Mouse (Mus musculus) CH12.LX (cell line): ENCODE results near the gene Arpp21. TPM values are rescaled to one million over a fixed set of nuclear protein-coding genes. Genes with fewer than 3 reads are reported as not detected.

Experiments
- DNase-seq: peaks from one replicate; pipeline ENCODE4 v3.0.0-alpha.2; 2013; ENCODE audit errors: extremely low read depth
- H3K27ac ChIP-seq: 2 replicates; pipeline ENCODE4 v1.5.1; 2012; ENCODE audit warnings: low read depth, mild to moderate bottlenecking, control low read depth, moderate library complexity; ENCODE audit not compliant: insufficient read depth
- H3K27me3 ChIP-seq: replicated peaks from 2 replicates; pipeline ENCODE3; 2012; ENCODE audit warnings: inconsistent platforms
- H3K36me3 ChIP-seq, 2 experiments: replicated peaks in 1 of 2; 2 replicates each; pipeline versions ENCODE3 to v1.6.1; 2012; ENCODE audit warnings: inconsistent platforms in 1 of 2, low read length in 1 of 2, mild to moderate bottlenecking in 1 of 2, mixed read lengths in 1 of 2, moderate library complexity in 1 of 2; ENCODE audit not compliant: control insufficient read depth in 1 of 2, insufficient read depth in 1 of 2
- H3K4me1 ChIP-seq, 2 experiments: 2 replicates each; pipeline ENCODE4 v1.6.1; 2012; ENCODE audit warnings: inconsistent platforms in 1 of 2, moderate library complexity in 1 of 2; ENCODE audit not compliant: insufficient read depth in 2 of 2, control insufficient read depth in 1 of 2
- H3K4me2 ChIP-seq: 2 replicates; pipeline ENCODE4 v1.6.1; 2012; ENCODE audit warnings: low read depth, mild to moderate bottlenecking, control low read depth; ENCODE audit not compliant: poor library complexity, insufficient read depth, severe bottlenecking
- H3K4me3 ChIP-seq, 3 experiments: fragments of 150-350 bp in 1 of 3; sonication (generic) in 1 of 3; replicated peaks in 1 of 3; 2 replicates each; pipeline versions ENCODE3 to v1.5.1; 2011 to 2012; ENCODE audit warnings: low read depth in 2 of 3, low read length in 2 of 3, mild to moderate bottlenecking in 2 of 3, moderate library complexity in 2 of 3, control low read depth in 1 of 3, improper control_type of control experiment in 1 of 3, inconsistent platforms in 1 of 3, mixed read lengths in 1 of 3; ENCODE audit not compliant: poor library complexity in 1 of 3
- H3K79me2 ChIP-seq: replicated peaks from 2 replicates; pipeline ENCODE4 v1.6.1; 2012; ENCODE audit warnings: mild to moderate bottlenecking, moderate library complexity; ENCODE audit not compliant: control insufficient read depth, poor library complexity, insufficient read depth, severe bottlenecking; ENCODE audit errors: extremely low read depth
- H3K9ac ChIP-seq: 2 replicates; pipeline ENCODE4 v1.6.1; 2012; ENCODE audit warnings: low read depth, mild to moderate bottlenecking, control low read depth, moderate library complexity; ENCODE audit not compliant: insufficient read depth
- H3K9me3 ChIP-seq: replicated peaks from 2 replicates; pipeline ENCODE3; 2012; ENCODE audit warnings: low read length, inconsistent platforms, mixed read lengths
- CHD2 ChIP-seq: IDR thresholded peaks from 2 replicates; pipeline ENCODE4 v1.6.1; 2011; ENCODE audit warnings: low read length, improper control_type of control experiment
- CTCF ChIP-seq, 2 experiments: IDR thresholded peaks in 1 of 2; conservative IDR thresholded peaks in 1 of 2; 2 replicates each; pipeline ENCODE4 v1.5.1; 2011 to 2012; ENCODE audit warnings: low read depth in 2 of 2, low read length in 2 of 2, improper control_type of control experiment in 1 of 2, inconsistent platforms in 1 of 2, mild to moderate bottlenecking in 1 of 2, moderate library complexity in 1 of 2
- ELF1 ChIP-seq: IDR thresholded peaks from 2 replicates; pipeline ENCODE4 v1.6.1; 2014; ENCODE audit warnings: low read depth, mild to moderate bottlenecking, inconsistent platforms, low read length, improper control_type of control experiment
- EP300 ChIP-seq: IDR thresholded peaks from 2 replicates; pipeline ENCODE4 v1.6.1; 2011; ENCODE audit warnings: low read length, improper control_type of control experiment
- JUN ChIP-seq: IDR thresholded peaks from 2 replicates; pipeline ENCODE4 v1.6.1; 2011; ENCODE audit warnings: low read depth, mild to moderate bottlenecking, low read length, improper control_type of control experiment, moderate library complexity; ENCODE audit not compliant: insufficient read depth
- JUND ChIP-seq: conservative IDR thresholded peaks from 2 replicates; pipeline ENCODE4 v1.6.1; 2011; ENCODE audit warnings: low read depth, low read length, improper control_type of control experiment
- KAT2A ChIP-seq: IDR thresholded peaks from 2 replicates; pipeline ENCODE4 v1.6.1; 2012; ENCODE audit warnings: low read length, improper control_type of control experiment, inconsistent platforms; ENCODE audit not compliant: insufficient replicate concordance
- MXI1 ChIP-seq: IDR thresholded peaks from 2 replicates; pipeline ENCODE4 v1.6.1; 2011; ENCODE audit warnings: mild to moderate bottlenecking, low read depth, low read length, improper control_type of control experiment
- MYC ChIP-seq: IDR thresholded peaks from 2 replicates; pipeline ENCODE4 v1.6.1; 2011; ENCODE audit warnings: low read depth, mild to moderate bottlenecking, improper control_type of control experiment, low read length
- NELFE ChIP-seq: IDR thresholded peaks from 2 replicates; pipeline ENCODE4 v1.6.1; 2011; ENCODE audit warnings: low read depth, low read length, improper control_type of control experiment
- NRF1 ChIP-seq: IDR thresholded peaks from 2 replicates; pipeline ENCODE4 v1.6.1; 2014; ENCODE audit warnings: low read depth, mild to moderate bottlenecking, inconsistent platforms, low read length, improper control_type of control experiment, moderate library complexity
- RCOR1 ChIP-seq: conservative IDR thresholded peaks from 2 replicates; pipeline ENCODE4 v1.6.1; 2012; ENCODE audit warnings: low read depth, mild to moderate bottlenecking, inconsistent platforms, low read length, improper control_type of control experiment
- SMC3 ChIP-seq: IDR thresholded peaks from 2 replicates; pipeline ENCODE4 v1.6.1; 2011; ENCODE audit warnings: low read depth, low read length, improper control_type of control experiment
- TCF12 ChIP-seq: IDR thresholded peaks from 2 replicates; pipeline ENCODE4 v1.6.1; 2014; ENCODE audit warnings: low read depth, mild to moderate bottlenecking, inconsistent platforms, low read length, improper control_type of control experiment
- UBTF ChIP-seq: IDR thresholded peaks from 2 replicates; pipeline ENCODE4 v1.6.1; 2012; ENCODE audit warnings: low read depth, mild to moderate bottlenecking, inconsistent platforms, low read length, improper control_type of control experiment, moderate library complexity
- USF1 ChIP-seq: IDR thresholded peaks from 2 replicates; pipeline ENCODE4 v1.6.1; 2014; ENCODE audit warnings: low read depth, mild to moderate bottlenecking, inconsistent platforms, low read length, improper control_type of control experiment
- ZC3H11A ChIP-seq: IDR thresholded peaks from 2 replicates; pipeline ENCODE4 v1.6.1; 2012; ENCODE audit warnings: low read depth, mild to moderate bottlenecking, inconsistent platforms, low read length, improper control_type of control experiment
- ZMIZ1 ChIP-seq: IDR thresholded peaks from 2 replicates; pipeline ENCODE4 v1.6.1; 2012; ENCODE audit warnings: low read depth, mild to moderate bottlenecking, inconsistent platforms, low read length, improper control_type of control experiment
- ZNF384 ChIP-seq: IDR thresholded peaks from 2 replicates; pipeline ENCODE4 v1.6.1; 2012; ENCODE audit warnings: low read depth, low read length, improper control_type of control experiment, inconsistent platforms
- dilution Hi-C: fragments of 300-500 bp; cut with MboI; formaldehyde crosslinking; loops from 2 replicates; pipeline ENCODE4 v1.14.3; 2020; ENCODE audit warnings: low sequenced_read_pairs; ENCODE audit not compliant: extremely low pct_unique_long_range_greater_than_20kb, extremely low pct_ligation_motif_present
- in situ Hi-C: fragments of 300-500 bp; cut with MboI; formaldehyde crosslinking; loops from 3 replicates; pipeline ENCODE4 v1.14.3; 2019; ENCODE audit warnings: low sequenced_read_pairs, low pct_ligation_motif_present, low pct_unique_long_range_greater_than_20kb, mixed read lengths
- polyA plus RNA-seq: library from polyadenylated mRNA; unstranded; fragments of >175 nt; gene quantifications from 2 replicates; pipeline ENCODE4 v1.2.1, GENCODE M21; 2012; ENCODE audit warnings: low read depth; ENCODE audit not compliant: insufficient read length
- total RNA-seq, 2 experiments: library from RNA; depleted of rRNA; stranded (reverse); fragments of 300-350 nt in 1 of 2; fragments of >200 nt in 1 of 2; gene quantifications; 2 replicates each; pipeline ENCODE4 v1.2.3; 2012 to 2014

The Arpp21 gene
- total and polyA plus RNA-seq, 3 experiments = not detected

- no peak overlapping the region for H3K9ac ChIP-seq
- H3K79me2 ChIP-seq = no peaks in the 10 kb centered on the region
- H3K4me1 ChIP-seq = no peaks in the 10 kb centered on the region
- H3K4me2 ChIP-seq = no peak overlapping the region
- no peak overlapping the region for H3K4me3 ChIP-seq
- TF ChIP-seq USF1 = no peak
- TF ChIP-seq MYC = no peak
- no peak for TF ChIP-seq SMC3
- TF ChIP-seq, all 38 proteins: peak for 0
- Histone ChIP-seq H3K27me3 (no peaks in the 10 kb centered on the region), H3K36me3 (no peaks in the 10 kb centered on the region), H3K9me3 (peaks cover 77% of the 10 kb centered on the region), H3K27ac (no peak overlapping the region)
- in situ Hi-C loops (no loop called here), dilution Hi-C loops (no loop called here)
- DNase-seq = no peak
Observed at GRCm38 (mm10) chr9:112187667-112188066, 48.1 kb downstream of the Arpp21 start.

GRCm38 (mm10) chr9:112186336-112187305 is 49.1 kb downstream of the Arpp21 start:
- H3K27me3 ChIP-seq = no peaks in the 10 kb centered on the region
- H3K9ac ChIP-seq = no peak overlapping the region
- DNase-seq = no peak
- H3K4me1 ChIP-seq = no peaks in the 10 kb centered on the region
- H3K4me3 ChIP-seq = no peak overlapping the region
- H3K27ac ChIP-seq = no peak overlapping the region
- in situ Hi-C loops (no loop called here), dilution Hi-C loops (no loop called here)
- TF ChIP-seq CHD2 = no peak
- TF ChIP-seq NELFE = no peak
- no peak for TF ChIP-seq ZMIZ1
- TF ChIP-seq KAT2A = no peak
- TF ChIP-seq EP300 = no peak
- no peak for TF ChIP-seq MYC
- TF ChIP-seq UBTF = no peak
- TF ChIP-seq ELF1 = no peak
- TF ChIP-seq TCF12 = no peak
- no peak for TF ChIP-seq NRF1
- TF ChIP-seq MXI1 = no peak
- TF ChIP-seq RCOR1 = no peak
- no peak for TF ChIP-seq ZNF384
- TF ChIP-seq JUND = no peak
- no peak for TF ChIP-seq CTCF (conservative IDR thresholded peaks at IDR 0.05 in 1 of 2, IDR thresholded peaks at IDR 0.05 in 1 of 2; ENCODE audit: low read depth in 2 of 2, low read length in 2 of 2)
- TF ChIP-seq JUN = no peak
- TF ChIP-seq USF1 = no peak
- TF ChIP-seq ZC3H11A = no peak
- no peak overlapping the region for H3K4me2 ChIP-seq
- no peaks in the 10 kb centered on the region for H3K79me2 ChIP-seq
- no peaks in the 10 kb centered on the region for H3K36me3 ChIP-seq
- peaks cover 70% of the 10 kb centered on the region for H3K9me3 ChIP-seq
